Mouse (Mus musculus) left cerebral cortex, adult 2 months (tissue): ENCODE measurements around the gene BC016579. TPM values are rescaled to one million over a fixed set of nuclear protein-coding genes. Genes with fewer than 3 reads are reported as not detected.

Source experiments
- DNase-seq, 2 experiments: peaks; one replicate each; pipeline ENCODE4 v3.0.0; 2021 to 2022; ENCODE audit warnings: low spot score in 2 of 2, mixed read lengths in 1 of 2; ENCODE audit errors: extremely low spot score in 1 of 2
- H3K27ac ChIP-seq: fragments of 200-600 bp; 2 replicates; pipeline ENCODE4 v1.8.1; 2022
- H3K4me3 ChIP-seq: fragments of 200-600 bp; 2 replicates; pipeline ENCODE4 v1.8.1; 2022
- CTCF ChIP-seq: fragments of 200-600 bp; IDR thresholded peaks from 2 replicates; pipeline ENCODE4 v1.8.1; 2022; ENCODE audit warnings: antibody characterized with exemption, mild to moderate bottlenecking, moderate library complexity
- intact Hi-C: fragments of 180-260 bp; cut with DNase I; formaldehyde crosslinking; loops from one replicate; pipeline ENCODE4 v1.15.1; 2025
- long read RNA-seq, 2 experiments: library from polyadenylated mRNA; stranded (forward); transcript quantifications; one replicate each; pipeline ENCODE4 v2.0.0; 2021; ENCODE audit warnings: borderline mapping rate in 2 of 2
- total RNA-seq, 2 experiments: library from RNA; stranded (reverse); gene quantifications; 2 replicates each; pipeline ENCODE4 v1.2.3; 2021

Gene BC016579
- under 1 TPM; 0.21 to 0.52 TPM for total RNA-seq
- long read RNA-seq, experiment 1, partial matches to known transcripts: 0 of 1 reads
- long read RNA-seq, experiment 1, other reads (novel, unspliced or antisense): 0 of 1 reads
- long read RNA-seq, experiment 2: 0 reads

DNA sequence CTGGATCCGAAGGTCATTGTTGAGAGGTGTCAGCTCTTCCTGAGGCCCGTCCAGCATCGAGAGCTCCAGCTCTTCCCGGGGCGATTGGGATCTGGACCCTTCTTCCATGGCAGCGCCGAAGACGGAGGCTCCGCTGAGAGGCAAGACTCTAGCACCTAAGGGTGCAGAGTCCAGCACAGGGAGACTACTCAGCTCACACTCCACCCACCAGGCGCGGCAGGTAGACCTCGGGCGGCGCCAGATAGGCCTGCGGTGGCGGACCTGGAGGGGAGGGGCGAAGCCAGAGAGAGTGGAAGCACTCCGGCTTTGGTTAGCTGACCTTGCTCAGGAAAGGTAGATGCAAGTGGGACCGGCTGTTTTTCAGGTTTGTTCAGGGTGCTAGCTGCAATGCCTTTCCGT lies at the start of gene BC016579:
BC016579 (minus strand) TSS at position 135 of the 399 bp plus-strand sequence.
- no peak for TF ChIP-seq CTCF
- DNase-seq: peak in 1 of 2 experiments; percentile 10
- Histone ChIP-seq H3K27ac (no peak within 1 kb of the TSS), H3K4me3 (peak within 1 kb of the TSS; percentile 21)
- intact Hi-C loops: no loop called here

DNA sequence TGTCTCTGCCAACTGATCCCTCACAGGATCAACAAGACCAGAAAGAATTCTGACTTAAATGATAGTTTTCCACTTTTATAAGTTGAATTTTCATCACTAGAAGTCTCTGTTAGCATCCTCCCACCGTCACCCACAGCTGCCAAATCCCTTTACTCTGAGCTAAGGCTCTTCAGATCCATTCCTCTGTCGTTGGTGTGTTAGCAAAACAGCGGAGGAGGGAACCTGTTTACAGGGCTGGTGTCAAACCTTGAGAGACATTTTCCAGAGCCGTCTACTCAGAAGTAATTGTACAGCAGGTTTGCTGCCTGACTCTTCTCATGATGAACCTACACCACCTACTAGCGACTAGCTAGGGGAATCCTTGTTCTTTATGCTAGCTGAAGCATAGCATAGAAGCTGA lies 45.4 kb upstream of the BC016579 start:
- no peak overlapping the region for H3K4me3 ChIP-seq
- TF ChIP-seq CTCF: no peak
- intact Hi-C loops: no loop called here
- H3K27ac ChIP-seq: no peak overlapping the region
- no peak for DNase-seq

DNA sequence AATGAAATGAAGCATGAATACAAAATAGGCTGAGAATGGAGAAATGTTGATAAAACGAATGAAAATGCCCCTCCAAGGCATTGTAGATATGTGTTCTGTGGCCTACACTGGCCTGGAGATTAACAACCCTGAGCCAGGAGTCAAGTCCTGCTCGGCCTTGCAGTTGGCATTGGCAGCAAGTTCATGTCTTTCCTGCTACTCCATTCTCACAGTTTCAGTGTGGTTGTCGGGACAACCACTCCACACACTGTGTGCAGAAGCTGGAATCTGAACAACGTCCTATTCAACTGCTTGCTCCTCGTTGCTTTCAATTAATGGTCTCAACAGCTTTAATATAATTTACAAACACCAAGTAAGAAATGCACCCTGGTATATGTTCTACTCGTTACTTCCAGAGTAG lies 44.1 kb upstream of the BC016579 start:
- no peak for TF ChIP-seq CTCF
- no peak overlapping the region for H3K4me3 ChIP-seq
- intact Hi-C loops: no loop called here
- no peak for DNase-seq
- H3K27ac ChIP-seq: no peak overlapping the region

DNA sequence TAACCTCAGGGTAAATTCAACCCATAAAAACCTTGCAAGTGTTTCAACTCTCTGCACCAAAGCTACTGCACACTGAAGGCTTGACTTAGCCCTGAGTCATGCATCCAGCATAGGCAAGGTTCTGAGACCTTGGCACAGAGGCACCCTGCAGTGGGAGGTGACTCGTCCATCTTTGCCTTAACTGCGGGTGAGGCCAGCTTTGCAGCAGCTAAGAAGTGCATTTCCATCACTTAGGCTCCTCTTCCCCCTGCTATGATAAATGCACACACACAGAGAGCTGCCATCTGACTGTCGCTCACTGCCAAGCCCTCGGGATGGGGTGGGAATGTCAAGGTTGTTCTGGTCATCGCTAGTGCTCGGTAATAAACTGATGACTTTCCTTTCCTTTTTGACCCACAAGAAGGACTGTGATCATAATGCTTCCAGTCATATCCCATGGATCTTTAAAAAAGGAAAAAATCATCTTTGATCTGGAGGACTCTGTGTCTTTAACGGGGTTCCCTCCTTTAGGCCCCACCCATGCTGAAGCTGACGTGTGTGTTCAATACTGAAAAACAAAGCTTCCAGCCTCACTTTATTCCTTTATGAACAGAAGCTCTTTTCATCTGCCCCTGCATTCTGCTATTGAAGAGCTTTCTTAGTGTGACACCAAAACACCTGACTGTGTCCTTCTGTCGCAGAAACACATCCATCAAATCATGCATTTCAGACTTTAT lies 41.7 kb upstream of the BC016579 start:
- no peak for DNase-seq
- H3K27ac ChIP-seq: no peak overlapping the region
- intact Hi-C loops: no loop called here
- no peak for TF ChIP-seq CTCF
- H3K4me3 ChIP-seq: no peak overlapping the region

DNA sequence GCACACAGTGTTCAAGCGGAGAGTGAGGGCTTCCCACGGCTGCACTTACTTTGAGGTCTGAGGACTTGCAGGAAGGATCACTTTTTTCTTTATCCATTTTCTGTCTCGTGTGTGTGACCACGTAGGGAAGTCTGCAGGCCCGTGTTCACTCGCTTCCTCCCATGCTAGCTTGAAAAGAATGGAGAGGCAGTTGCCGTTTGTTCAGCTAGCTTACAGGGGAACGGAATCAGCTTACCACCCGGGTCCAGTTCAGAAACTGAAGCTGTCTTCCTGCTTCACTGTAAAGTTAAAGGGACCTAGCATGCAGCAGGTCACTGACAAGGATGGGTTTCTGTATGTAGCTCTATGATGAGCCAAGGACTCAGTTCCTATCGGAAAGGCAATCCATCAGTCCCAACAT lies 39.7 kb upstream of the BC016579 start, which contains the start of gene Tmprss7:
Tmprss7 (minus strand) TSS at position 101 of the 400 bp plus-strand sequence.
- no peak within 1 kb of the TSS for H3K4me3 ChIP-seq
- no peak for DNase-seq
- TF ChIP-seq CTCF: no peak
- H3K27ac ChIP-seq: peak within 1 kb of the TSS; percentile 5; the same call in 1 of the 2 replicates
- intact Hi-C loops: no loop called here

DNA sequence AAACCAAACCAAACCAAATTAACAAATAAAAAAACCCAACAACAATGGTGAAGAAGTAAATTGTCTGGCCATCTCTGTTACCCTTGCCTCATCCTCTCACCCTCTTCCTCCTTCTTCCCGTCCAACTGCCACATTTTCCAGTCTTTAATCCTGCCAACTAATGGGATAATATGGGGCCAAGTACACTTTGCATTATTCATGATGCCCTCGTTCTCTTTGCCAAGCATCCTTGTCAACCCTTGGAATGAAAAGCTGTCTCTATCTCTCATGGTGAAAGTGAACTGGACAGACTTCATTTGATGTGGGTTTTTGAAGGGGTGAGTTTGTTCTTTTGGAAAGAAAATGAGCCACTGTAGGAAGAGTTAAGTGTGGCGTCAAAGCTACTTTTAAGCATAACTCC lies 39.0 kb upstream of the BC016579 start:
- TF ChIP-seq CTCF: no peak
- no peak for DNase-seq
- intact Hi-C loops: no loop called here
- Histone ChIP-seq H3K4me3 (no peak overlapping the region), H3K27ac (no peak overlapping the region; the same call in 1 of the 2 replicates)

DNA sequence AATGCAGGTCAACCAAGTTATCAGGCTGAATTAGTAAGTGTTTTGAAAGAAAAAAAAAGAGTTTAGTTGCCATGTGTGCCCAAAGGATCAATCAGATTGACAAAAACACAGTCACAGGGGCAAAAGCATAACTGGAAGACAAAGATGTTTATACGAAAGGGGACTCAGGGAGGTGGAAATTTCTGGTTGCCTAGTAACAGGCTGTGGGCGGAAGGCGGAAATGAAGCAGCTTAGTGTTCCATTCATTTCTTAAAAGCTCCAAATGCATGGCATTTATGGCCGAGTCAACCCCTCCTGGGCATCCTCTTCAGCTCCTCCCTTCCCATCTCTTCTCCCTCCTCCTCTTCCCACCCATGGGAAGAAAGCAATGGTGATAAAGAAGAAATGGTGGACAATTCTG lies 36.3 kb upstream of the BC016579 start:
- TF ChIP-seq CTCF: no peak
- Histone ChIP-seq H3K4me3 (no peak overlapping the region), H3K27ac (0 out of 2 replicates have a peak overlapping the region, but pooled peaks have one; percentile 36)
- peak in 1 of 2 experiments; percentile 43 for DNase-seq
- intact Hi-C loops: no loop called here

DNA sequence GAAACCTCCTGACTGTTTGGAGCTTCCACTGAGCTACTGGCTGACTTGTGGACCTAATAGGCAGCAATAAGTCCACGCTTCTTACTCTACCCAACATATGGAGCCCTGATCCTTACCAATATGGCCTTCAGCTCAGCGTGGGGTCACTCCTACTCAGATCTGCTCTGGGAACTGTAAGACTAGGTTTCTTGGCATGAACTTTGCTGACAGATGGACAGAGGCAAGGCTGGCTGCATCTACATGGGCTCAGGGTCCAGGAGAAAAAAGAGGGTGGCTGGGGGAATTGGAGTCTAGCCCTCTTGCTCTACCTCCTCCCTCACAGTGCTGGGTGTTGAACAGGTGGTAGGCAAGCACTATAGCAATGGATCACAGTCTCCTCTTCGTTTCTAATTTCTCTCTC lies 33.0 kb upstream of the BC016579 start:
- peak overlapping the region; percentile 29; the same call in 1 of the 2 replicates for H3K27ac ChIP-seq
- intact Hi-C loops: loop anchor here (2.0 to 10.0 kb wide), 2 partner anchors 36 to 128 kb away; no protein-coding TSS in a partner anchor
- TF ChIP-seq CTCF: no peak
- H3K4me3 ChIP-seq: no peak overlapping the region
- no peak for DNase-seq

DNA sequence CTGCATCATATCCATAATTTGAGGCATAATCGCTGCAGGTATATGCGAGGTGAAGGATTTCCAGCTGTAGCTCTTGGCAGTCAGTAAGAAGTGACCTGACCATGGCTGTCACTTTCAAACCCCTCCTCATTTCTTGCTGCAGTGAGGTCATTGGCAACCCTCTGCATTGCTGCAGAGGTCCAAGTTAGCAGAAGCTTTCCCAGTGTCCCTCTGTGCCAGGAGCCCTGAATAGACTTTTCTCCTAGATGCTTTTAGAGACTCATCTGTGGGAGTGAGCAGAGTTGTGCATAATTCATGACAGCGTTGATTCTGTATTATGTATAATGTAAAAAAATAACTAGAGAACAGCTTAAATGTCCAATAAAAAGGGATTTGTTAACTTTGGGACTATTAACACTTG lies 31.4 kb upstream of the BC016579 start:
- no peak overlapping the region for H3K4me3 ChIP-seq
- intact Hi-C loops: loop anchor here (10.0 kb wide), 1 partner anchor 130 kb away; no protein-coding TSS in a partner anchor
- peak overlapping the region; percentile 41; the same call in 1 of the 2 replicates for H3K27ac ChIP-seq
- no peak for DNase-seq
- TF ChIP-seq CTCF: no peak

DNA sequence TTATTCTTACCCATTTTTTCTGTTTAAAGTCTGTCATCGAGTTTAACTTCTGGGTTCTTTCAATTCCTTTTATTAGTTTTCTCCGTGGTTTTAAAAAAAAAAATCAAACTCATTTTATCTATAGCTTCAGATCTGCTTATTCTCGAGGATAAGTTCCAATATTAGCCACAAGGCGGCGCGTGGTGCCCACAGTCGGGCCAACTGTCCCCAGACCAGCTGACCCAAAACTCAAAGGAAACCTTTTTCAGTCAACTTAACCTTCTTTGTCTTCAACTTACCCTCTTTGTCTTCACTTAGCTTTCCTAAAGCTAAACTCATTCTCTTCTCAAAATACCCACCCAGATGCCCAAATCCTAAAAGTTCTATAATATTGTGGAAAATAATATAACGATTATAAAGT lies 30.9 kb upstream of the BC016579 start:
- TF ChIP-seq CTCF: peak; percentile 86
- Histone ChIP-seq H3K4me3 (no peak overlapping the region), H3K27ac (peak overlapping the region; percentile 41; the same call in 1 of the 2 replicates)
- intact Hi-C loops: loop anchor here (10.0 kb wide), 1 partner anchor 130 kb away; no protein-coding TSS in a partner anchor
- DNase-seq: peak; percentile 64 to 65

DNA sequence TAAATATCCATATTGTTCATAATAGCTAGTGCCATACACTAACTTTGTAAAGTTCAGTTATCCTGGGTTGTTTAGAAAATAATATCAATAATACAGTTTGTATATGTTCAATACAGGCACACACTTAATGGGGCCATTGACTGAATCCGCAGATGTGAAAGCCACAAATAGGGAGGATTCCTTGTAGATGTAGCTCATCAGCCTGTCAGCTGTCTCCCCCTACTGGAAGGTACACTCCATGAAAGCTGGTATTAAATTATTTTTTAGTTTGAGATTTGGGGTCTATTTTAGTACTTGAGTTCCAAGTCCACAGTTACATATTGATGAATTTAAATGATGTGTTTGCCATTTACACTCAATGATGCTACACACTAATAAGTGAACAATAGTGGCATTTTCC lies 22.6 kb upstream of the BC016579 start:
- Histone ChIP-seq H3K27ac (no peak overlapping the region), H3K4me3 (no peak overlapping the region)
- DNase-seq: no peak
- intact Hi-C loops: loop anchor here (5.0 kb wide), 1 partner anchor 479 kb away; no protein-coding TSS in a partner anchor
- TF ChIP-seq CTCF: peak; percentile 78

DNA sequence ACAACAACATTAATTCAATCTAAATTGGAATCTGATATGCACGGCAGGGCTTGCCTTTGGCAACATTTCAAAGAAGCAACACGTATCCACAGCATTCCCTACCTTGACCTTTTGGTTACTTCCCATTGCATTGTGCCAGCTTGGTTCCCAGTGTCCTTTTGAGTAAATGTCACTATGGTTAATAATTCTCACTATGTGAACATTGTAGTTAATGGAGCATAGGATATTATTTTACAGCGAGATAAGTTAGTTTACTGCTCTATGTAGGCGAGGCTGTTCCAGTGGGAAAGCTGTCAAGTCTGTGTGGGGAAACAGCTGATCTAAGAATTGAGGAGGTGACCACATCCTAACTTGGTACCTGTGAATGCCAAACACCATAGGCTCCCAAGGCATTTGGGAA lies 16.1 kb upstream of the BC016579 start:
- TF ChIP-seq CTCF: no peak
- Histone ChIP-seq H3K4me3 (no peak overlapping the region), H3K27ac (no peak overlapping the region)
- DNase-seq: no peak
- intact Hi-C loops: no loop called here
